Mouse (Mus musculus) olfactory bulb, adult 2 months (tissue): ENCODE data around the gene Vps8.

Source experiments
- CTCF ChIP-seq: fragments of 200-500 bp; IDR thresholded peaks from 2 replicates; pipeline ENCODE4 v1.5.1; 2012; ENCODE audit warnings: low read depth, mild to moderate bottlenecking, low read length, moderate library complexity; ENCODE audit not compliant: insufficient read depth
- POLR2A ChIP-seq: fragments of 200-500 bp; IDR thresholded peaks from 2 replicates; pipeline ENCODE4 v1.6.1; 2012; ENCODE audit warnings: mild to moderate bottlenecking, low read depth, low read length, moderate library complexity; ENCODE audit not compliant: insufficient read depth

DNA sequence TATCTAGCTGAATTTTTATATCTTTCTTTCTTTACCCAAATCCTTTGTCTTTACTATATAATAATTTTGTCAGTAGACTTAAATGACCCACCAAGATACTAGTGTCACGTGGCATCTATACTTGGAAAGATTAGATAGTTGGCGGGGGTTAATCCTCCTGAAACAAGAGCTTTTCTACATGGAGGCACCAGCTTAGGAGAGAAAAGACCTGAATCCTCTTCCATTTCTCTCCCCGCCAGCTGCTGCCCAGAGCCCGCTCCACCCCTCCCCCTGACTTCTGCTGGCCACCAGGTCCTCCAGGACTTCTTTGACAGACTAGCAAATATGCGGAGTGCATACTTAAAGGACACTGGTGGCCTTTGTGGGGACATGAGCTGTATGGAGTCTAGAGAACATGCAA lies 124.5 kb downstream of the Vps8 start:
- TF ChIP-seq CTCF (no peak), POLR2A (no peak)
